Mouse (Mus musculus) liver, postnatal 0 days (tissue): ENCODE measurements around the gene Gm6408. TPM values are rescaled to one million over a fixed set of nuclear protein-coding genes. Genes with fewer than 3 reads are reported as not detected.

ENCODE experiments used
- ATAC-seq: fragments of 200-750 bp; cut with Nextera tagmentation; 2 replicates; pipeline ENCODE4 v1.8.0; 2017; ENCODE audit warnings: mild to moderate bottlenecking, moderate library complexity
- DNase-seq: peaks from one replicate; pipeline ENCODE4 v3.0.0-alpha.2; 2016
- H3K27ac ChIP-seq: fragments of 300-500 bp; sonication (generic); 2 replicates; pipeline ENCODE4 v1.5.1; 2014; ENCODE audit warnings: antibody characterized with exemption, moderate library complexity, mild to moderate bottlenecking, low read depth
- H3K27me3 ChIP-seq: fragments of 300-500 bp; sonication (generic); 2 replicates; pipeline ENCODE4 v1.6.1; 2014; ENCODE audit warnings: low read length, control low read depth, mixed read lengths; ENCODE audit not compliant: insufficient read depth
- H3K36me3 ChIP-seq: fragments of 300-500 bp; sonication (generic); replicated peaks from 2 replicates; pipeline ENCODE4 v1.6.1; 2014; ENCODE audit warnings: mild to moderate bottlenecking, control low read depth, low read length, moderate library complexity, mixed read lengths; ENCODE audit not compliant: insufficient read depth
- H3K4me1 ChIP-seq: fragments of 300-500 bp; sonication (generic); 2 replicates; pipeline ENCODE4 v1.6.1; 2014; ENCODE audit warnings: antibody characterized with exemption, mild to moderate bottlenecking, control low read depth; ENCODE audit not compliant: insufficient read depth
- H3K4me2 ChIP-seq: fragments of 300-500 bp; sonication (generic); 2 replicates; pipeline ENCODE4 v1.6.1; 2014; ENCODE audit warnings: low read depth, mild to moderate bottlenecking, low read length, moderate library complexity, mixed read lengths
- H3K4me3 ChIP-seq: fragments of 300-500 bp; sonication (generic); 2 replicates; pipeline ENCODE4 v1.5.1; 2014; ENCODE audit warnings: low read depth, low read length
- H3K9ac ChIP-seq: fragments of 300-500 bp; sonication (generic); replicated peaks from 2 replicates; pipeline ENCODE4 v1.6.1; 2014; ENCODE audit warnings: mild to moderate bottlenecking, moderate library complexity
- H3K9me3 ChIP-seq: fragments of 300-500 bp; sonication (generic); 2 replicates; pipeline ENCODE4 v1.6.1; 2016; ENCODE audit warnings: mild to moderate bottlenecking, control low read depth, low read length, mixed read lengths
- CTCF ChIP-seq: sonication (generic); IDR thresholded peaks from 2 replicates; pipeline ENCODE4 v1.5.1; 2016; ENCODE audit warnings: antibody characterized with exemption, low read depth
- EP300 ChIP-seq: IDR thresholded peaks from 2 replicates; pipeline ENCODE4 v1.6.1; 2016; ENCODE audit warnings: antibody characterized with exemption, low read depth, mild to moderate bottlenecking
- WGBS: fragments of 180-500 bp; shearing (Covaris S2); extraction: QIAGEN DNeasy Blood & Tissue Kit; methylation state at CpG from one replicate; pipeline ENCODE4 v1.1.7; 2014; ENCODE audit not compliant: insufficient replicate concordance; 5-methylcytosine and 5-hydroxymethylcytosine counted together
- polyA plus RNA-seq: library from polyadenylated mRNA; unstranded; fragments of >200 nt; fragmentation: Nextera tagmentation; extraction: Ambion mirVana; gene quantifications from 2 replicates; pipeline ENCODE4 v1.2.1, GENCODE M21; 2015

Gene Gm6408
- polyA plus RNA-seq, 1 experiment from 2014 or later = not detected

DNA sequence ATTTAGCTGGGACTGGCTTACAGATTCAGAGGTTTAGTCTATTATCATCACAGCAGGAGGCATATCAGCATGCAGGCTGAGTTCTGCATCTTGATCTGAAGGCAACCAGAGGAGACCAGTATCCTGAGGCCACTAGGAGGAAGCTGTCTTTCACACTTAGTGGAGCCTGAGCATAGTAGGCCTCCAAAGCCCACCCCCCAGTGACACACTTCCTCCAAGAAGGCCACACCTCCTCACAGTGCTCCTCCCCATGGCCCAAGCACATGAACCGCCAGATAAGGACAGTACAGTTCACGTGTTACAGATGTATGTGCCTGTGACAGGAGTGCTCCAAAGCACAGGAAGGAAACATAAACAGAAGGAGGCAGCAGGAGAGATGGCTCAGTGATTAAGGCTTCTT, 39.0 kb upstream of the Gm6408 start:
- WGBS = 53% methylated on average over 2 of the region's 2 CpGs
- Histone ChIP-seq H3K27ac (no peak overlapping the region), H3K9me3 (no peaks in the 10 kb centered on the region; the same call in 1 of the 2 replicates), H3K4me1 (no peaks in the 10 kb centered on the region), H3K9ac (no peak overlapping the region), H3K27me3 (no peaks in the 10 kb centered on the region), H3K36me3 (no peaks in the 10 kb centered on the region), H3K4me3 (no peak overlapping the region), H3K4me2 (no peak overlapping the region)
- DNase-seq (no peak), ATAC-seq (no peak)
- TF ChIP-seq CTCF (no peak), EP300 (no peak)

DNA sequence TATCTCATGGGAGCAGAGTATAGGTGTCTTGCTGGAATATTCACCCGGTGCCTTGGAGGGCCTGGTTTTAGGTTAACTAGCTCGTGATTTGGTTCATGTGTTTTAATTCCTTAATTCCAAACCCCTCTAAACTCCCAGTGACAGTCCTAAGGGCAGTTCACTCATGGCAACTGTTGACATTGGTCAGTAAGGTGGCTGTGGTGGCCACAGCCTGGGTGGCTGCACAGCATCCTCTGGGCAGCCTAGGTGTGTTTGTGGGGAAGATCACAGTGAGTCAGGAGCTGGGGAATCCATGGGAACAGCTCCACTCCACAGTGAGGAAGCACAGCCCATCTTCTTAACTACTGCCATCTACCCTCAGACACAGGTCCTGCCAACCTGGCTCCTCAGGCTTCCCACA, 35.1 kb upstream of the Gm6408 start:
- Histone ChIP-seq H3K36me3 (no peaks in the 10 kb centered on the region), H3K9ac (no peak overlapping the region), H3K4me3 (no peak overlapping the region), H3K27ac (no peak overlapping the region), H3K4me1 (no peaks in the 10 kb centered on the region), H3K4me2 (no peak overlapping the region), H3K9me3 (no peaks in the 10 kb centered on the region), H3K27me3 (no peaks in the 10 kb centered on the region)
- WGBS = 67% methylated on average over 2 of the region's 2 CpGs
- TF ChIP-seq CTCF (no peak), EP300 (no peak)
- ATAC-seq (no peak), DNase-seq (no peak)

DNA sequence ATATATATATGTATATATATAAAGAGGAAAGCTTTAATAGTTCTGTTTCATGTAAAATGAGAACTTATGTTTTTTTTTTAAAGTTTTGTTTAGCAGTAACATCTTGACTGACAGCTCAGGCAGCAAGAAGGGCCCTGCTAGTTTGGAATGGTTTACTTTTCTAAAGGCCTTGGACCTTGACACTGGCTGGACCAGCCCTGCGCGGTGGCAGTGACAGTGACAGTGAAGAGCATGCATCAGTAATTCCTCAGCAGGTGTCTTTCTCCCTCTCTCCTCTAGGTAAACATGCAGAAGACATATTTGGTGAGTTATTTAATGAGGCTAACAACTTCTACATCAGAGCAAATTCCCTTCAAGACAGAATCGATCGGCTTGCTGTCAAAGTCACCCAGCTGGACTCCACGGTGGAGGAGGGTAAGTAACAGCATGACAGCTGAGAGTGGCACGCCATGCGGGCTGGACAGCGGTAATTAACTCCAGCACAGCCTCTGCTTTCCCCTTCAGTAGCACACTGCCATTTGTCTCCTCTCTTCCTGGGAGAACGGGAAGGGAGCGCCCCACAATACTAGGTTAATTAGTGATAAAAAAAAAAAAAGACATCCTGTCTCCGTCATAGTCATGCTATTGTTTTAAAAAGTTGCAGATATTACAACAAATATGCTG, 30.0 kb upstream of the Gm6408 start:
- no peak for DNase-seq
- H3K4me2 ChIP-seq = no peak overlapping the region
- no peaks in the 10 kb centered on the region for H3K36me3 ChIP-seq
- 66% methylated on average over 11 of the region's 11 CpGs for WGBS
- H3K27me3 ChIP-seq = no peaks in the 10 kb centered on the region
- no peaks in the 10 kb centered on the region for H3K9me3 ChIP-seq
- ATAC-seq = no peak
- H3K9ac ChIP-seq = no peak overlapping the region
- H3K4me1 ChIP-seq = no peaks in the 10 kb centered on the region
- no peak overlapping the region for H3K4me3 ChIP-seq
- TF ChIP-seq CTCF = no peak
- TF ChIP-seq EP300 = no peak
- H3K27ac ChIP-seq = no peak overlapping the region

DNA sequence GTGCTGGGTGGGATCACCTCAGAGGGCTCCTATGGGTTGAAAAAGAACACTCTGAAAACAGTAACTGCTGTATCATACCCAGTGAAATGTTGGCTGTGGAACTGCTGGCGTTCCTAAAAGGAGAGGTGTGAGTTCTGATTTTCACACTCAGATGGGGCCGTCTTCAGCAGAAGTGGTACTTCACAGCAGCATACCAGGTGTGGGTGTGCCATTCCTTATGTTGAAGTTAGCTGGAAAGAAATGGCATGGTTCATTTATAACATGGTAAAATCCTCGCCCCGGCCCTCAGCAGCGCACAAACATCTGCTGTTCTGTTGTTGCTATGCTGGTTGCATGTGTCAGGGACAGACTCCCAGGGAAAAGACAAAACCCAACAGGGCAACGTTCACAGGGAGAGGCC, 28.2 kb upstream of the Gm6408 start:
- H3K4me1 ChIP-seq = no peaks in the 10 kb centered on the region
- no peaks in the 10 kb centered on the region for H3K27me3 ChIP-seq
- H3K9me3 ChIP-seq = no peaks in the 10 kb centered on the region
- no peak overlapping the region for H3K9ac ChIP-seq
- DNase-seq (no peak), ATAC-seq (no peak)
- no peak overlapping the region for H3K27ac ChIP-seq
- H3K4me3 ChIP-seq = no peak overlapping the region
- WGBS = 78% methylated on average over 6 of the region's 6 CpGs
- H3K4me2 ChIP-seq = no peak overlapping the region
- TF ChIP-seq EP300 (no peak), CTCF (no peak)
- H3K36me3 ChIP-seq = no peaks in the 10 kb centered on the region

DNA sequence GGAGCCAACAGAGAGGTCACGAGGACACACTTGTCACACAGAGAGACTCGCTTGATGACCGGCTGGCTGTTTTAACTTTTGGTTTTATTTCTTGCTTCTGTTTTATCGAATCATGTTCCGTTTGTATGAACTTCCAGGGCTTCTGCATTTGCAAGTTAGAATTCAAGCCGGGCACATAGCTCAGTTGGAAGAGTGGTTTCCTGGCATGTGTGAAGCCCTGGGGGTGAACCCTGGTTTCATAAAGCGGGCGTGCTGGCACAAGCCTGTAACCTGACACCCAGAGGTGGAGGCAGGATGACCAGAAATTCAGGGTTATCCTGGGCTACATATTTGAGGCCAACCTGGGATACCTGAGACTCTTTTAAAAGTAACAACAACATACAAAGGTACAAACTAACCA, 20.2 kb upstream of the Gm6408 start:
- no peak overlapping the region for H3K27ac ChIP-seq
- 74% methylated on average over 8 of the region's 8 CpGs for WGBS
- H3K36me3 ChIP-seq = no peaks in the 10 kb centered on the region
- no peak overlapping the region for H3K9ac ChIP-seq
- no peak overlapping the region for H3K4me3 ChIP-seq
- TF ChIP-seq CTCF = no peak
- TF ChIP-seq EP300 = no peak
- no peak for DNase-seq
- no peak for ATAC-seq
- H3K4me1 ChIP-seq = no peaks in the 10 kb centered on the region
- H3K27me3 ChIP-seq = no peaks in the 10 kb centered on the region
- no peaks in the 10 kb centered on the region for H3K9me3 ChIP-seq
- H3K4me2 ChIP-seq = no peak overlapping the region

DNA sequence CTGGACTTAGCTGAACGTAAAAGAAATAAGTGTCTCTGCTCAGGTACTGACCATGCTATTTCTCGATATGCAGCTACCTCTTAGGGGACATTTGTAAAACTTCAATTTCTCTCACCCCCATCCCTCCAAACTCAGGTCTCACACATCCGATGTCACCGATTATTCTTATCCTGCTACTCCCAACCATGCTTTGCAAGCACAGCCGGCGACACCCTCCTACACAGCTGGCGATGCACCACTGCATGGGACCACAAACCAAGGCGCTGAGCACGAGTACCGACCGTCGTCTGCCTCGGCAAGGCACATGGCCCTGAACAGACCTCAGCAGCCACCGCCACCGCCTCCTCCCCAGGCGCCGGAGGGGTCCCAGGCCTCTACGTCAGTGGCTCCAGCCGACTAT, 15.1 kb upstream of the Gm6408 start:
- Histone ChIP-seq H3K27ac (no peak overlapping the region), H3K36me3 (no peaks in the 10 kb centered on the region), H3K9me3 (no peaks in the 10 kb centered on the region), H3K27me3 (no peaks in the 10 kb centered on the region), H3K4me1 (no peaks in the 10 kb centered on the region), H3K9ac (no peak overlapping the region), H3K4me2 (no peak overlapping the region), H3K4me3 (no peak overlapping the region)
- DNase-seq (no peak), ATAC-seq (no peak)
- WGBS = 84% methylated on average over 19 of the region's 19 CpGs
- TF ChIP-seq EP300 (no peak), CTCF (no peak)

DNA sequence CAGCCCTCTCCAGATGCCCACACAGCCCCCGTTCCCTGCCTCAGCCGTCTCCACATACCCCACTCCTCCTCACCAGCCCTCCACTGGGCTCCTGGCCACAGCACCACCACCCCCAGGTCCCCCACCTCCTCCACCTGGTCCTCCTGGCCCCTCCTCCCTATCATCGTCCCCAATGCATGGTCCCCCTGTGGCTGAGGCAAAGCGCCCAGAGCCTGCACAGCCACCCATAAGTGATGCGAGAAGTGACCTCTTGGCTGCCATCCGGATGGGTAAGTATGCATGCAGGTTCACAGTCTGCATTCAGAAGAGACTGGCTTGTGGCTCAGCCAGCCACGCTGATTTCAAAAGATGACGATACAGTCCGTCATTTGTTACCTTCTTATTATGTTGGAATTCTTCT, 13.5 kb upstream of the Gm6408 start:
- H3K9me3 ChIP-seq = no peaks in the 10 kb centered on the region

More for the DNA sequence above, 13.5 kb upstream of the Gm6408 start:
- DNase-seq (no peak), ATAC-seq (no peak)
- H3K9ac ChIP-seq = no peak overlapping the region
- H3K4me1 ChIP-seq = no peaks in the 10 kb centered on the region
- 86% methylated on average over 9 of the region's 9 CpGs for WGBS
- H3K4me2 ChIP-seq = no peak overlapping the region
- H3K27me3 ChIP-seq = no peaks in the 10 kb centered on the region
- no peak for TF ChIP-seq EP300
- no peak for TF ChIP-seq CTCF
- H3K4me3 ChIP-seq = no peak overlapping the region
- H3K36me3 ChIP-seq = no peaks in the 10 kb centered on the region
- H3K27ac ChIP-seq = no peak overlapping the region
